Mouse (Mus musculus): ENCODE measurements around the gene Frmd4b.
"Not testable (repeated sequence)": the region's sequence is repeated elsewhere in the genome, so short reads cannot be mapped to it uniquely, and the experiment has no call there.

Gene Frmd4b

DNA sequence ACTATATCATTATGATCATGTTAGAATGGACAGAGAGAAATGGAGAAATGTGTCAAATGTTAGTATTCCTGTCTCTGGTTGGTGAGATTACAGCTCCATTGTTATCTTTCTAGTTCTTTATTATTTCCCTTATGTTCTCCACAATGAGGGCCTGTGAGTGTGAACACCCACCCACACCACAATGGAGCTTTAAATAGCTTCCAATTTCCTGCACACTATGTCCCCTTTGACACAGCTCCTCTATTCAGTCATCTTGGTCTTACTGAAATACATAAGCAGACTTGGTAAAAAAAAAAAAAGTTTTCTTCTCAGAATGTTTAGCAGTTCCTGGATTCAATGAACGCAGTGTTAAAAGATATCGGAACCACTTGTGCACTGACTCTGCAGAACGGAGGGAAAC, 326.7 kb downstream of the Frmd4b start:
- DNase-seq (ENCODE audit: low spot score) = no peak

DNA sequence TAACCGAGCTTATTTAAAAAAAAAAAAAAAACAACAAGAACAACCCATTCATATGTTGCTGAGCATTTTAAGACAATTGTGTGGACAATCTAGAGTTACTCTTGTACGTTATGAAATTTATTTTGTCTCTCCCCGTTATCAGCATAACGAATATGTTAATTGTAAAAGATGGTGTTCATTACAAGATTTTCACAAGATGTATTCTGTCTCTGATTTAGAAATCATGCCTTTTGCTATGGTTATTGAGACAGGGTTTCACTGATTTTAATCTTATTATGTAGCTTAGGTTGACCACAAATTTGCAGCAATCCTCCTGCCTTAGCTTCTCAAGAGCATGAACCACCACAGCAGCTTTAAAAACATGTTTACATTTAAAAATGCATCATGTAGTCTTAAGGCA, 327.5 kb downstream of the Frmd4b start:
- DNase-seq (ENCODE audit: low spot score) = no peak

DNA sequence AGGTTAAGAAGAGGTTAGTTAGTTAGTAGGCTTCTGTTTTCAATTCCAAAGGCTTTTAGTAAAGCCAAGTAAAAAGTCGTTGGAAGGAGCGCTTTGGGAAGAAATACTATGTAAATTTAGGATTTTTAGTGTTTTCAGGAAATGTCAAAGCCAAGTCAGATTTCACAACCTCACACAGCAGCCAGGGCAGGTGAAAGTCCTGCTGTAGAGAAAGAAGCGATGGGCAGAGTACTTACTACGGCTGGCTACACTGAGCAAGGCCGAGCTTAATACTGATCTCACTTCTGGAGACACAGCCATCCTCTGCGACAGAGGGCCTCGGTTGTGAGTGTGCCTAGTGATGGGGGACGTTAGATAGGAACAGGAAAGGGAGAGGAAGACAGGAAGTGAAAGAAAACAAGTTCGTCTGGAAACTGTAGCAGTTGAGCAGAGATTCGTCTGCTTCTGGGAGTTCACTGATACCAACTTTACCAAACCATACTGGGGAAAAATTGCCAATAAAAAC, 328.0 kb downstream of the Frmd4b start:
- no peak for DNase-seq (ENCODE audit: low spot score)

DNA sequence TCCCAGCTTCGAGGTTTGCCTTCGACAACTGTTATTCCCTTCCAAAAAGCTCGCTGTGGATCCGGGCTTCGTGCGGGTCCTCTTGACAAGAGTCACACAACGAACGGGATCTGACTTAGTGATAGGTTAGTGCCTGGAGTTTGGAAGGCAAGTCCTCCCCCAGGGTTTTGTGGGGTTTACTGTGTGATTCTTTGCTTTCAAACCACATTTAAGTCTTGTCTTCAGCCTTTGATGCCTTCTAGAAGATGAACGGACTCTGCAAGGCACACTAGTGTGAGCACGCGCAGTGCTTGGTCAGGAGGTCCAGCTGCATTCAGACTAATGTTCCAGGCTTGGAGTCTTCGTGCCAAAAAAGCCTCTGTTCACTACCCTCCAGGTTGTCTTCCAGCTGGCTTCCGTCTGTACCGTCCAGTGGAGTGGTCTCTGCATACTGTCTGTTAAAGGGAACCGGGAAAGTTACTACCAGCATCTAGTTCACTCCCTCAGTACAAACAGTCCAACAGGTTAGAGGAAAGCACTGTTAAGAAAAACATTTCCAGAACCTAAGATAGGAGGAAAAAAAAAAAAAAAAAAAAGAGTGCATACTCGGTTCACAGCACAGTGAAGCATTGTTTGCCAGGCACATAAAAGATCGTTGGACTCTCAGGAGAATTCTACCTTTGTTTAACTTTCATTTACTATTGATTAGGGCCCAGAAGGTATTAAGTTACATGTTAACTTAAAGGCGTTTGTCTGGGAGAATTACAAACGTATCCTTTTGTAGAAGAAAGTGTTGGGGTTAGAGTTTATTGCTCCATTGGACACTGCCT, 329.1 kb downstream of the Frmd4b start:
- DNase-seq (ENCODE audit: low spot score) = no peak

DNA sequence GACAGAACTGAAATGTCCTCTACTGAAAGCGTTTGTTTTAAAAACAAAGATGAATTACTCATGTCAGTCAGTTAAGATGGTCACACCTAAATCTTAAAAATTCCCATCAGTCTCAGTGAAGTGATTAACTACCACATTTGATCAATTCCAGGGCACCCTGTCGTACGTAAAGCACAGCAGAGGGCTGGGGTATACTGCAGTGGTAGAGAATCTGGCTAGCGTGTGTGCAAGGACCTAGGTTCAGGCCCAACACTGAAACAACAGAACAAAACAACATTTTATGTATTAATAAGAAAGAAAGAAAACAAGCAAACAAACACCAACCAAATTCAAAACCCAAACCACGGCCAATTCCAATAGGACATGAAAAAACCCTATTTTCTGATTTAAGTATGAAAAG, 331.0 kb downstream of the Frmd4b start:
- DNase-seq (ENCODE audit: low spot score) = no peak

- no peak for DNase-seq (ENCODE audit: low spot score)
Observed at GRCm38 (mm10) chr6:97283676-97284075, 333.7 kb downstream of the Frmd4b start.

DNA sequence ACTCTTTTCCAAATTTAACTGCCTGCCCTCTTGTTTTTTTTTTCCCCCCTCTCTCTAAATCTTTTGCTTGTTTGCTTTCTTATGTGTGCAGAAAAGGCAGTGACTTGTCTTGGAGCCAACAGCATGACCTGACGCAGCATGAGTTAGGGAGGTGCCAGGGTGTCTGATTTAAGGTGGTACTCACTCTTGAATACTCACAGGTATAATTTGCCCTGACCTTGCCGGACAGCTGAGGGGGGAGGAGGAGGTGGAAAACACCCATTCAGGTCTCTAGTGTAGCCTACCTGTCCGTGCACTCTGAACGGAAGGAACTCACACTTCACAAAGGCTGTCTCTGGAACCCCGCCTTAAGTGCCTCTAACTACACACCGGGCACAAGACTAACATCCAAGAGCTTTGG, 338.5 kb downstream of the Frmd4b start:
- DNase-seq (ENCODE audit: low spot score) = no peak

GRCm38 (mm10) chr6:97278014-97278787, 339.1 kb downstream of the Frmd4b start:
- peak; percentile 40 for DNase-seq (ENCODE audit: low spot score)

DNA sequence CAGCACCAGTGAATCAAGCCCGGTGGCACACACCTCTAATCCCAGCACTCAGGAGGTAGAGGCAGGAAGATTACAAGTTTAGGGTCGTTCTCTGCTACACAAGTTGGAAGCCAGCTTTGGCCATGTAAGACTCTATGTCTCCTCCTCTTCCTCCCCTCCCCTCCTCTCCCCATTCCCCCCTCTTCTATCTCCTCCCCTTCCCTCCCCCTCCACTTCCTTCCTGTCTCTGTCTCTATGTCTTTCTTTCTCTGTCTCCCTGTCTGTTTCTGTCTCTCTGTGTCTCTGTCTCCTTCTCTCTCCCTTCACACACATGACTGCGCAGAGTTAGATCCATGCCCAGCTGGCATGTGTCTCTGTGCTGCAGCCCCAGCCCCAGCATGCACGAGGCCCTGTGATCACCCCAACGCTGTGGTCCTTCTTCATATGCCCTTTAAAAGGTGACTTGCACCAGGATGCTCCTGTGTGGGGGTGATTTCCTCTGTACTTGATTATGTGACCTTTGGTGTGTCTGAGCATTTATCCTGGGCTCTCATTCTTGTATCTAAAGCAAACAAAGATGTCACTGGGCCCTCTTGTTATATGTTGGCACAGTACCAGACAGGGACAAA, 340.3 kb downstream of the Frmd4b start:
- DNase-seq (ENCODE audit: low spot score) = no peak

DNA sequence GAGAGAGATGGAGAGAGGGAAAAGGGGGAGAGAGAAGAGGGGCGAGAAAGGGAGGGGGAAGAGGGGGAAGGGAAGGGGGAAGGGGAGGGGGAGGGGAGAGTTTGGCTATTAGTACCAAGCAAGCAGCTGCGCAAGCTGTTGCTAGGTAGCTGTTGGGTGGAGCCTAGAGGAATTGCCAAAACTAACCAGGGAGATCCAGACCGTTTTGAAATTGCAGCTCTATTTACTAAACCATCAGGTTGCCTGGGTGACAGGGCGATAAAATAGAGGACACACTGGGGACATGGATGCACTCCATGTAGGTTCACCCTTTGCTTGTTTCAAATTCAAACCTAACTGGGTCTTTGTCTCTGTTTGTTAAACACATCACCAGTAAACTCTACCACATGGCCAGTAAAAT, 341.0 kb downstream of the Frmd4b start:
- no peak for DNase-seq (ENCODE audit: low spot score)

- DNase-seq (ENCODE audit: low spot score) = no peak
Observed at GRCm38 (mm10) chr6:97275760-97276159, 341.6 kb downstream of the Frmd4b start.

- DNase-seq (ENCODE audit: low spot score) = no peak
Observed at GRCm38 (mm10) chr6:97273777-97274176, 343.6 kb downstream of the Frmd4b start.

GRCm38 (mm10) chr6:97273058-97273710, 344.2 kb downstream of the Frmd4b start:
- DNase-seq (ENCODE audit: low spot score) = no peak

- DNase-seq (ENCODE audit: low spot score) = no peak
Observed at GRCm38 (mm10) chr6:97272349-97272748, 345.0 kb downstream of the Frmd4b start.

DNA sequence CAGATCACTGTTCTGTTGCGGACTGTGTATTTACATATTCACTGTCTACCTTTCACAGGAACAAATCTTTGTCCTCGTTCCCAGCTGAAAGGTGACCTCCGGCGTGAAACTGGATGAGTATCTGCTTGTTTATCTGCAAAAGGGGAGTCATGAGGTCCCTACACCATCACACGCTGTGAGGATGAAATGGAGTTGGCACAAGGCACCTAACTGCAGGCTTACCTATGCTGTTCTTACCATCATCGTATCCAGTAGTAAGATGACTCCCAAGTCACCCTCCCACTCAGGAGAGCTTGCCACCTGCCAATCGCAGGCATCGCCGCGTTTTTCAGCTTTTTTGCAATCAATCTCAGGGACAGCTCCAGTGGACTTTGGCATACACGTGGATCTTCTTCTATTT, 347.7 kb downstream of the Frmd4b start:
- no peak for DNase-seq (ENCODE audit: low spot score)

DNA sequence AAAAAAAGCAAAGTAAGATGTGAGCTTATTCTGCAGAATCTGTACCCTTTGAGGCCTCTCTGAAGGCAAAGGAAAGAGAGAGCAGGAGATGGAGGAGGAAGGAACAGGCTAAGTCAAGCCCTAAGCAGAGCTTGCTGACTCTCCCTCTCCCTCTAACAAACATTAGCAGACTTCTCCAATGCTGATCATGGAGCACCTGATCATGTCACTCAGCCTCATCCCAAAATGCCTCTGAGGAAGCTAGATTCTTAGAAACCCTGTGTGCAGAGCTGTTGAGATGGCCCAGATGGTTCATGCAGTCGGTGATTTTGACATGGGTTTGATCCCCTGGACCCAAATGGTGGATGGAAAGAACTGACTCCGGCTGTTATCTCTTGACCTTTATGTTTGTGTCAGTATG, 350.2 kb downstream of the Frmd4b start:
- DNase-seq (ENCODE audit: low spot score) = no peak

DNA sequence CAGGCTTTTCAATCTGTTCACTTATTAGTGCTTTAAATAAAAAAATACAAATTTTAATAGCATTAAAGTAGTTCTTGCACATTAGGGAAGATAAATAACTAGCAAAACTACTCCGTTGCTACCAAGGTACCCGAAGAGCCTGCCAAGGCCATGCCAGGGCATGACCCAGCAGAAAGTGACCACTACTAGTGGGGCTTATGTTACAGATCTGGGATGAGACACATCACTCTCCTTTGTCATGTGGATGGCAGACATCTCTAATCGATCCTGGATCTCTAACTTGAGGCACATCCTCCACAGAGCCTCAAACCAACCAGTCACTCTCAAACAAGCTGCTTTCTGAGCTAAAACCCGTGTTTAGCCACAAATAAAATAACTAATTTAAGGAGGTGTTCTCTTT, 350.7 kb downstream of the Frmd4b start:
- DNase-seq (ENCODE audit: low spot score) = no peak

DNA sequence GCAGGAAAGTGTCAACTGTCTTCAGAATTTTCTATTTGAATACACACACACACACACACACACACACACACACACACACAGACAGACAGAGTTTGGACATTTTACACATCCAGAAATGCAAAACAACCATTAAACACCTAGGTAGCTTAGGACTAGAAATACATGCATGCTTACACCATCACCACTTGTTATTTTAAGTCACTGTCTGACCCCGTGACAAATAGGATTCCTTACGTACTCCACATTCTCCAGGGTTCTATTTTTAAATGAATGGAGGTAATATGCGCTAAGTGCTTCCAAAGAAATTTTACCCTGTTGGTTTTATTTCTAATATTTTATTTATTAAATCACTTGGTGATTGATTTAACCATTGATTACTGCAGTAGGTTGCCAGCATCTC, 351.6 kb downstream of the Frmd4b start:
- no peak for DNase-seq (ENCODE audit: low spot score)

DNA sequence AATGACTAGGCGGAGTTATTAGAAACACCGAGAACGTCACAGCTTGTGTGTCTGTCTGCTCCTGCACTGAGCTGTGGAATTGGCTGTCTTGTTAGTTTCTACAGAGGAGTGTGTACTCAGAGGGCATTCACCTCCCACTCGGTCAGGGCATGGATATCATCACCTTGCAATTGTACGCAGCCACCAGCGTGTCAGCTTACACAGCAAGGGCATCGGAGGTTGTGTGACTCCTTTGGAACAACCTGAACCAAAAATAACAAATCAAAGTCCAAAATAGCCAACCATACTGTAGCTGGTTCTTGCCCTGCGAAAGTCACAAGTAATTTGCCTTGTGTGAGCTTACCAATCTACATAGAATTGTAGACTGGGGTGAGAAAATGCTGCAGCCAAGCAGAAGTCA, 352.1 kb downstream of the Frmd4b start:
- DNase-seq (ENCODE audit: low spot score) = no peak

DNA sequence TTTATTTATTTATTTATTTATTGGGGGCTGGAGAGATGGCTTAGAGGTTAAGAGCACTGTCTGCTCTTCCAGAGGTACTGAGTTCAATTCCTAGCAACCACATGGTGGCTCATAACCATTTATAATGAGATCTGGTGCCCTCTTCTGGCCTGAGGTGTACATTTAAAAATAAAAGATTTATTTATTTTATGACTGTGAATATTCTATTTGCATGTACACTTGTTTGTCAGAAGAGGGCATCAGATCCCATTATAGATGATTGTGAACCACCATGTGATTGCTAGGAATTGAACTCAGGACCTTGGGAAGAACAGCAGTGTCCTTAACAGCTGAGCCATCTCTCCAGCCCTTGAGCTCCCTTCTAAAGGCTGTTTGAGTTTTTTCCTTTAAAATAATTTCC, 353.6 kb downstream of the Frmd4b start:
- DNase-seq (ENCODE audit: low spot score) = not testable (repeated sequence)

- DNase-seq (ENCODE audit: low spot score) = no peak
Observed at GRCm38 (mm10) chr6:97262229-97262628, 355.1 kb downstream of the Frmd4b start.

- not testable (repeated sequence) for DNase-seq (ENCODE audit: low spot score)
Observed at GRCm38 (mm10) chr6:97259926-97260325, 357.4 kb downstream of the Frmd4b start.
